Mouse (Mus musculus) liver, embryonic 14.5 days (tissue): Measurements from ENCODE around the gene Slc9a6.

ENCODE experiments used
- CTCF ChIP-seq: IDR thresholded peaks from 2 replicates; pipeline ENCODE4 v1.5.1; 2016; ENCODE audit warnings: antibody characterized with exemption, low read depth, control low read depth
- EP300 ChIP-seq: IDR thresholded peaks from 2 replicates; pipeline ENCODE4 v1.6.1; 2016; ENCODE audit warnings: antibody characterized with exemption, low read depth

GRCm38 (mm10) chrX:56607032-56607710 lies 2.4 kb upstream of the Slc9a6 start:
- TF ChIP-seq EP300 (no peak), CTCF (no peak)
